9 mouse cellular contexts compared by ENCODE assay signal in genomic region chr1:75371317-75372095, GRCm38 (mm10). TPM values are rescaled to one million over a fixed set of nuclear protein-coding genes. Genes with fewer than 3 reads are reported as not detected.
DNase-seq lines count a peak whose midpoint lies in the region; ATAC-seq and TF ChIP-seq lines count a peak whose summit lies in the region.
"Had no signal": no experiment of that assay in that cellular context is flagged by ENCODE, and none has a peak within 500 bp of the region (broad histone marks: within the 10 kb centered on the region; RNA-seq: fewer than 3 reads in every experiment).

No protein-coding gene starts in this region.

- peaks cover 14% of the 10 kb centered on the region; the same call in 1 of the 2 replicates for H3K4me1 ChIP-seq in liver, embryonic 11.5 days (replicated peaks; ENCODE audit: control insufficient read depth, insufficient read depth, low read length)
- no peaks in the 10 kb centered on the region for H3K4me1 ChIP-seq in lung, embryonic 14.5 days (ENCODE audit: insufficient read depth)

- H3K9me3 ChIP-seq in liver, embryonic 11.5 days (ENCODE audit: control insufficient read depth, low read length): no peaks in the 10 kb centered on the region
- H3K9me3 ChIP-seq in lung, embryonic 14.5 days (ENCODE audit: low read depth, low read length): no peaks in the 10 kb centered on the region
- H3K9me3 ChIP-seq: embryonic facial prominence, embryonic 12.5 days had no signal

- DNase-seq in liver: peak; percentile 39
- DNase-seq in liver, embryonic 11.5 days (ENCODE audit: low spot score): no peak
- DNase-seq in NIH3T3 (ENCODE audit: low read depth): peak; percentile 77
- DNase-seq in cerebellum, adult 8-10 months: peak; percentile 79
- DNase-seq in heart, adult 8-10 months (ENCODE audit: low spot score): peak; percentile 63
- peak; percentile 63 for DNase-seq in lung, embryonic 14.5 days

- no peaks in the 10 kb centered on the region for H3K36me3 ChIP-seq in liver, embryonic 11.5 days (ENCODE audit: control insufficient read depth, insufficient read depth, low read length)
- H3K36me3 ChIP-seq in lung, embryonic 14.5 days (ENCODE audit: insufficient read depth): no peaks in the 10 kb centered on the region
- H3K36me3 ChIP-seq: embryonic facial prominence, embryonic 12.5 days had no signal

- peak; percentile 70 for TF ChIP-seq CTCF in lung, embryonic 14.5 days (IDR thresholded peaks at IDR 0.05; ENCODE audit: low read depth)

- WGBS in liver, embryonic 11.5 days: 55% methylated on average over 13 of the region's 13 CpGs
- WGBS in lung, embryonic 14.5 days: 53% methylated on average over 13 of the region's 13 CpGs

- no peak overlapping the region for H3K27ac ChIP-seq in liver, embryonic 11.5 days (ENCODE audit: low read depth, low read length)
- H3K27ac ChIP-seq in lung, embryonic 14.5 days (ENCODE audit: low read depth): no peak overlapping the region
- H3K27ac ChIP-seq: embryonic facial prominence, embryonic 12.5 days had no signal

- no peak overlapping the region for H3K4me3 ChIP-seq in liver, embryonic 11.5 days (ENCODE audit: low read depth, low read length)
- H3K4me3 ChIP-seq in lung, embryonic 14.5 days (ENCODE audit: low read depth, low read length): no peak overlapping the region
- H3K4me3 ChIP-seq: embryonic facial prominence, embryonic 12.5 days had no signal

- H3K27me3 ChIP-seq in liver, embryonic 11.5 days (replicated peaks; ENCODE audit: control insufficient read depth, insufficient read depth, low read length): peaks cover 34% of the 10 kb centered on the region
- H3K27me3 ChIP-seq in lung, embryonic 14.5 days (ENCODE audit: insufficient read depth, low read length): peaks cover 28% of the 10 kb centered on the region

- H3K9ac ChIP-seq in liver, embryonic 11.5 days (ENCODE audit: low read depth, low read length): no peak overlapping the region
- H3K9ac ChIP-seq in lung, embryonic 14.5 days: no peak overlapping the region
- H3K9ac ChIP-seq: embryonic facial prominence, embryonic 12.5 days had no signal

- ATAC-seq in liver, embryonic 11.5 days (replicated peaks; ENCODE audit: low FRiP score): no peak
- no peak; the same call in 1 of the 2 replicates for ATAC-seq in lung, embryonic 14.5 days (ENCODE audit: insufficient read depth)
- ATAC-seq in megakaryocyte, adult 5-6 weeks (ENCODE audit: poor library complexity, severe bottlenecking): no peak
- no peak for ATAC-seq in CD4-positive, CD25-positive, alpha-beta regulatory T cell, adult 4 months

- no peak overlapping the region for H3K4me2 ChIP-seq in liver, embryonic 11.5 days
- H3K4me2 ChIP-seq in lung, embryonic 14.5 days: no peak overlapping the region
- H3K4me2 ChIP-seq: embryonic facial prominence, embryonic 12.5 days had no signal

RNA-seq across cellular contexts. Expression of gene Speg, which starts 3.6 kb away (rescaled TPM):
- polyA plus RNA-seq in liver, embryonic 11.5 days (2014; fragmentation: Nextera tagmentation; extraction: Ambion mirVana): 24.8 and 32.3 TPM in 2 replicates
- 100 to 1,000 TPM; 131 to 145 (median 137) TPM for total RNA-seq in heart, adult 8-10 months (2022)
- polyA plus RNA-seq in lung, embryonic 14.5 days (2014; fragmentation: Nextera tagmentation; extraction: Ambion mirVana): 40.1 and 44.7 TPM in 2 replicates
- not detected in 2 replicates for total RNA-seq in megakaryocyte, adult 5-6 weeks (2015)
- total RNA-seq in megakaryocyte, adult 5-6 weeks (2017): 0.11 TPM in 1 of 2 replicates, not detected in the other
- under 1 TPM in 1 of 2 experiments, not detected in 1; 0.03 TPM for polyA plus RNA-seq in CD4-positive, CD25-positive, alpha-beta regulatory T cell, adult 4 months (2017; shearing (Covaris generic))

RNA-seq across cellular contexts. Expression of gene Des, which starts 11.4 kb away (rescaled TPM):
- polyA plus RNA-seq in liver, embryonic 11.5 days (2014; fragmentation: Nextera tagmentation; extraction: Ambion mirVana): 13.3 and 14.5 TPM in 2 replicates
- total RNA-seq in heart, adult 8-10 months (2022): 1,000 to 10,000 TPM; 1,263 to 1,551 (median 1,367) TPM
- 42.9 and 46.3 TPM in 2 replicates for polyA plus RNA-seq in lung, embryonic 14.5 days (2014; fragmentation: Nextera tagmentation; extraction: Ambion mirVana)
- total RNA-seq in megakaryocyte, adult 5-6 weeks (2015): not detected in 2 replicates
- total RNA-seq in megakaryocyte, adult 5-6 weeks (2017): not detected in 2 replicates
- polyA plus RNA-seq in CD4-positive, CD25-positive, alpha-beta regulatory T cell, adult 4 months (2017; shearing (Covaris generic)): not detected

RNA-seq across cellular contexts. Expression of gene Dnpep, which starts 53.7 kb away (rescaled TPM):
- polyA plus RNA-seq in liver, embryonic 11.5 days (2014; fragmentation: Nextera tagmentation; extraction: Ambion mirVana): 83.7 and 98.7 TPM in 2 replicates
- 10 to 100 TPM; 85.4 to 89.1 (median 86.9) TPM for total RNA-seq in heart, adult 8-10 months (2022)
- 110 and 113 TPM in 2 replicates for polyA plus RNA-seq in lung, embryonic 14.5 days (2014; fragmentation: Nextera tagmentation; extraction: Ambion mirVana)
- 26.2 and 32.0 TPM in 2 replicates for total RNA-seq in megakaryocyte, adult 5-6 weeks (2015)
- total RNA-seq in megakaryocyte, adult 5-6 weeks (2017): 31.1 and 35.9 TPM in 2 replicates
- polyA plus RNA-seq in CD4-positive, CD25-positive, alpha-beta regulatory T cell, adult 4 months (2017; shearing (Covaris generic)): 10 to 100 TPM; 56.0 to 90.5 TPM

Comparison
In these comparisons a context has a peak if more than half of its experiments do, and no peak if none do; other contexts are left out.
1. RNA of gene Speg, which starts 3.6 kb away (polyA plus RNA-seq): 40.1 to 44.7 TPM in lung, embryonic 14.5 days and 24.8 to 32.3 TPM in liver, embryonic 11.5 days; 0.03 TPM in CD4-positive, CD25-positive, alpha-beta regulatory T cell, adult 4 months; every median in the first group is over 10 times any median in the second.
2. RNA of gene Des, which starts 11.4 kb away (polyA plus RNA-seq): 42.9 to 46.3 TPM in lung, embryonic 14.5 days and 13.3 to 14.5 TPM in liver, embryonic 11.5 days; not detected in CD4-positive, CD25-positive, alpha-beta regulatory T cell, adult 4 months; every median in the first group is over 10 times any median in the second.